Mouse (Mus musculus) testis, postnatal 10 days (tissue): Measurements from ENCODE around the gene Olfr322.
"Not testable (repeated sequence)": the region's sequence is repeated elsewhere in the genome, so short reads cannot be mapped to it uniquely, and the experiment has no call there.

Source experiments
- DNase-seq: peaks from one replicate; pipeline ENCODE4 v3.0.0; 2021; ENCODE audit warnings: low spot score

Olfr322 gene

DNA sequence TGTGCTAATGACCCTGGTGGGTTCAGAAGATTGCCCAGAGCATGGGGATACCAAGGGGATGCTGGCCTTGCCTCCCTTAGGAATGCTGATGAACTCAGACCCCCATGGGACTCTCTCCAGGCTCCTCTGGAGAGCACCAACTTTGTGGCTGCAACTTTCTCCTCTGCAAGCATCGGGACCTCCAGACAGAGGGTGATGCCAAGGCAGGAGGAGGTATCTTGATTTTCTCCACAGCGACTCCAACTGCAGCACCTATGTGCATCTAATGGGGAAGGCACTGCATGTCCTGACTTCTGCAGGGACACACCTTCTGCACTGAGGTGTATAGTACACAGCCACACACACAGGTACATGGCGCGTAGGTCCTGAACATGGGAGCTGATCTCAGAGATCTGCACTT is at the start of gene Olfr322:
Gene Olfr322 (plus strand): TSS at position 187 of the 400 bp plus-strand sequence.
- no peak for DNase-seq

GRCm38 (mm10) chr11:58613359-58613758 is 45.2 kb upstream of the Olfr322 start:
- no peak for DNase-seq

DNA sequence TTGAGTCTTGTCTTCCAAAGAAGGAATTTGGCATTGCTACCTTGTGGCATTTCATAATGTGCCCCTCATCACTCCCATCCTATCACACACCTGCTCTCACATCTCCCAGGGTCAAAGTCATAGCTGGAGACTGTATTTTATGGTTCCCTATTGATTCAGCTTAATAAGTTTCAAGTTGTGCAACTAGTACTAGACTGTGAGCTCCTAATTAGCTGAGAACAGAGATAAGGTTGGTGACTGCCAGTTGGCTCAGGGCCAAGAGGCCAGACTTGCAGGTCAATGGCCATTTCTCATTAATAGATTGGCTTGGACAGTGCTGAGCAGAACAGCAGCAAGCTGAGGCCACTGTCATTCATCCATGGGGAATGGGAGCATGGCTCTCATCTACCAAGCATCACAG is 44.1 kb upstream of the Olfr322 start:
- peak; percentile 53 for DNase-seq

- DNase-seq = no peak
Measured at GRCm38 (mm10) chr11:58615975-58616374, 42.6 kb upstream of the Olfr322 start, which contains the start of gene 2210407C18Rik. Gene 2210407C18Rik (minus strand): TSS chr11:58616075.

DNA sequence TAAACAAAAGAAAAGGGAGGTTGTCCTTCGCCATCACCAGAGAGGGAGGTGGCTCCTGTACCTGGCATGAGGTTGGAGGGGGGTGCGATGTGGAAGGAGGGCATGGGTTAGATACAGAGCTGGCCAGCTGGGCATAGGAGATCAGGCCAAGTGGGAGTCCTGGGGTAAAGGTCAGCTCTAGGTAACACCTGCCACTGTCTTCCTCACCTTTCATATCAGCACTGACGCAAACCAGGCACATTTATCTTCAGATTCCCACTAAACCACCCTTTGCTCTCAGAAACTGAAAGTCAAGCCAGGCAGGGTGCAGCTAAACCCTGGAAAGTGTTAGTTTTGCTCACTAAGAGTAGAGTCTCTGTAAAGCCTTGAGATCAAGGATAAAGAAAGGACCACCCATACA is 40.2 kb upstream of the Olfr322 start:
- no peak for DNase-seq

- DNase-seq = no peak
Measured at GRCm38 (mm10) chr11:58618793-58619192, 39.8 kb upstream of the Olfr322 start.

GRCm38 (mm10) chr11:58626146-58626545 is 32.4 kb upstream of the Olfr322 start:
- no peak for DNase-seq

DNA sequence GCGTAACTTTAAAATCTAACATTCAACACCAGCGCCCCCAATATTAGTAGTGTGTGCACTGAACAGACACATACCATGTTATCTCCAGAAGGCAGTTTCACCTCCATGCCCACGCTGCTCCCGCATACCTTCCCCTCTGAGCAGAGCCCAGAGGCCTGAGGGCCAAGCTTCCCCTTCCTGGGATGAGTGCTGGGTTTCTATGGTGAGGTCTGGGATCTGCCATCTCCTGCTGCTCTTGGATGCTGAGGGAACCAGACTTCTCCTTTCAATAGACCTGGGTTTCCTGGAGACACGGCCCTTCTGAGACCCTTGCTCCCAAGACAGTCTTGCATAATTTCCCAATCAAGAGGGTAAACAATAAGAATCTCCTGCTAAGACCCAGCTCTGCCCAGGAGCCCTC is 28.2 kb upstream of the Olfr322 start, which contains the start of gene Olfr323:
Gene Olfr323 (minus strand): TSS at position 101 of the 400 bp plus-strand sequence.
- no peak for DNase-seq

DNA sequence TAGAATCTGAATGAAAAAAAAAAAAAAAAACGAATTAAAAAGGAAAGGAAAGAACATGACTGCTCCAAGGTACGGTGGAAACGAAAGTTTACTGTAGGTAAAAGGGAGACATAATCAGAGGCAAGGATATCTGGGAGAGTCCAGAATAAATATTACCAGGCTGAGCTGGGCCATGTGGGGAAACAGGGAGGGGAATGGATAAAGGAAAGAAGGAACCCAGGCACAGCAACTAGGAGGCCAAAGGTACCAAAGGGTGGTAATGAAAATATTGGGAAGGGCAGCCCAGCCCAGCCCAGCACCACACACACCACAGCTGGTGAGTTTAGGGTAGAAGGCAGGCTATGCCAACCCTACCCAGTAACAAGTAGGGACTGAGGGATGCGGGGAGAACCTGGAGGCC is 23.7 kb upstream of the Olfr322 start:
- DNase-seq = no peak

GRCm38 (mm10) chr11:58636376-58636977 is 22.1 kb upstream of the Olfr322 start:
- peak; percentile 60 for DNase-seq

DNA sequence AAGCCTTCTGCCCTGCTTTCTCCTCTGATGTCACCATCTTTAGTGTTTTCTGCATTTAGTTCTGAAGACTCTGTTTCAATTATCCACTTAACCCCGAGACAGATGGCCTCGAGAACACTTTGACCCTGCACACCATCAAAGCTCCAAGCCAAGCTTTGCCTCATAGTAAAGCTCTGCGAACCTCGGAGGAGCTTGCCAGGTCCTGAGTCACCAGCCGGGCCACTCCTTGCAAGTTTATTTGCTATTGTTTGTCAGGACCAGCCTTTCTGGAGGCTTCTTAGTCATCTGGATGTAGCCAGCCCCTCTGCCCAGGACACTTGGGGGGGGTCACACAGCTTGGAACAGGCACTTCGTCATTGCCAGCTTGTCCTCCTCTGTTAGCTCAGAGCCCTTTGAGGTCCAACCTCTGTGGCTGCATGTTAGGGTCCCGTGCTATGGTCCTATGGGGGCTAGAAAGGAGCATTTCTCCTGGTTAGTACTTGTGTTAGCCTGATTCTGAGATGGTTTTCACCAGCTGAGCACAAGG is 20.3 kb upstream of the Olfr322 start:
- no peak for DNase-seq

DNA sequence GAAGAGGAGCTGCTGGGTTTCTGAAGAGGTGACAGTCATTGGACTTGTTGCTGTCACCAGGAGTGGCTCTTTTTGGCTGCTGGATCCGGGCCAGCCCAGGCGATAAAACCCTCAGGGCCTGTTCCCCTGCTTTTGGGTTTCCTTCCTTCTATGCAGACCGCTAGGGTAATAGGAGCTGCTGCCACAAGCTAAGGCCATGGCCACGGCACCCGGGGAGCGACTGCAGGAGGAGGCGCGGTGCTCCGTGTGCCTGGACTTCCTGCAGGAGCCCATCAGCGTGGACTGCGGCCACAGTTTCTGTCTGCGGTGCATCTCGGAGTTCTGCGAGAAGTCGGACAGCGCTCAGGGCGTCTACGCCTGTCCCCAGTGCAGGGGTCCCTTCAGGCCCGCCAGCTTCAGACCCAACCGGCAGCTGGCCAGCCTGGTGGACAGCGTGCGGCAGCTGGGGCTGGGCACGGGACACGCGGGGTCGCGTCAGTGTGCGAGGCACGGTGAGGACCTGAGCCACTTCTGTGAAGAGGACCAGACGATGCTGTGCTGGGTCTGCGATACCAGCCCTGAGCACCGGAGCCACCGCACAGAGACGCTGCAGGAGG is 18.2 kb upstream of the Olfr322 start, which contains the start of gene Trim58:
Gene Trim58 (plus strand): TSS at position 194 of the 596 bp plus-strand sequence.
- peak; percentile 52 for DNase-seq

GRCm38 (mm10) chr11:58641057-58641456 is 17.5 kb upstream of the Olfr322 start:
- DNase-seq = no peak

GRCm38 (mm10) chr11:58641638-58642358 is 16.8 kb upstream of the Olfr322 start:
- no peak for DNase-seq

DNA sequence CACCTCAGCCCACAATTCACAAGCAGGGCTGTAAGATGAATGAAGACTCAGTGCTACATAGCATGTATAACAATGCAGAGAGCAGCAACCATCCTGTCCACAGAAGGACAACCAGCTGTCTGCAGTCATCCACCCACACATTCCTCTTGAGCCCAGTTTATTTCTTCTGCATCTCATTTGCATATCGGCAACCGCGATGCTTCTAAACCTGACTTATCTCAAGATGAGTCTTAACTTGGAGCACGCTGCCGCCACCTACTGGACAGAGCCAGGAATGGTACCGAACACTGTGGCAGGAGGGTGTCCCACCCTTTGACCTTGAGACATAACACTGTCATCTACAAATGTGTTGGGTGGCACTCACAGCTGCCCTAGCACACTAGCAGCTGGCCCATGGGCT is 15.2 kb upstream of the Olfr322 start:
- DNase-seq = peak; percentile 58

GRCm38 (mm10) chr11:58655151-58655550 is 3.4 kb upstream of the Olfr322 start:
- no peak for DNase-seq

- DNase-seq = no peak
Measured at GRCm38 (mm10) chr11:58669252-58669651, 10.7 kb downstream of the Olfr322 start.

GRCm38 (mm10) chr11:58671825-58672224 is 13.2 kb downstream of the Olfr322 start:
- DNase-seq = no peak

DNA sequence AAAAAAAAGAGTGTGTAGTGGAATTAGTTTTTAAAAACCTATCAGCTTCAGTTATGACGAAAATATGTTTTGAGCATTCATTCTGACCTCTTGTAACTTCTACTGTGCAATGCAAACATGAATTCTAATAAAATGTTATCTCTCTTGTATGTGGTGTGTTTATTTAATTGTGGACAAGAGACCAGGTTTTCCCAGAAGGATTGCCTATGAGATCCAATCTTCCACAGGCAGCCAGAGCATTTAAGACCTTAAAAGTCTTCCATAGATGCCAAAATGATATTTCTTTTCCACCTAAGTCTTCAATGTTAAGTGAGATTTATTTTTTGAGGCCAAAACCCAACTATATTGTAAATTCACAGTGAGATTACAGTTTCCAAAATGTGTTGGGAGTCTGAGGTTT is 22.2 kb downstream of the Olfr322 start, which contains the start of gene Olfr320:
Gene Olfr320 (plus strand): TSS at position 301 of the 400 bp plus-strand sequence.
- no peak for DNase-seq

- no peak for DNase-seq
Measured at GRCm38 (mm10) chr11:58698862-58699261, 40.3 kb downstream of the Olfr322 start, which contains the start of gene Olfr319. Gene Olfr319 (plus strand): TSS chr11:58699162.

GRCm38 (mm10) chr11:58709086-58709485 is 50.5 kb downstream of the Olfr322 start:
- DNase-seq = no peak

- not testable (repeated sequence) for DNase-seq
Measured at GRCm38 (mm10) chr11:58717723-58718122, 59.1 kb downstream of the Olfr322 start.
